Mouse (Mus musculus) hindbrain, embryonic 14.5 days (tissue): ENCODE data around the gene Zkscan16. TPM values are rescaled to one million over a fixed set of nuclear protein-coding genes. Genes with fewer than 3 reads are reported as not detected.

Experiments used
- ATAC-seq: fragments of 200-750 bp; cut with Nextera tagmentation; 2 replicates; pipeline ENCODE4 v1.8.0; 2017; ENCODE audit warnings: moderate number of reproducible peaks, mild to moderate bottlenecking, moderate TSS enrichment, moderate library complexity; ENCODE audit not compliant: low FRiP score
- DNase-seq: peaks from one replicate; pipeline ENCODE4 v3.0.0-alpha.2; 2015; ENCODE audit warnings: low spot score
- H3K27ac ChIP-seq: fragments of 300-500 bp; sonication (generic); 2 replicates; pipeline ENCODE4 v1.5.1; 2014; ENCODE audit warnings: mild to moderate bottlenecking, moderate library complexity
- H3K27me3 ChIP-seq: fragments of 300-500 bp; sonication (generic); 2 replicates; pipeline ENCODE4 v1.6.1; 2014; ENCODE audit warnings: mild to moderate bottlenecking, low read length, mixed read lengths; ENCODE audit not compliant: control insufficient read depth, insufficient read depth
- H3K36me3 ChIP-seq: fragments of 300-500 bp; sonication (generic); replicated peaks from 2 replicates; pipeline ENCODE4 v1.6.1; 2014; ENCODE audit not compliant: control insufficient read depth, insufficient read depth
- H3K4me1 ChIP-seq: fragments of 300-500 bp; sonication (generic); replicated peaks from 2 replicates; pipeline ENCODE4 v1.6.1; 2014; ENCODE audit warnings: antibody characterized with exemption, low read length, mixed read lengths; ENCODE audit not compliant: control insufficient read depth, insufficient read depth
- H3K4me2 ChIP-seq: fragments of 300-500 bp; sonication (generic); replicated peaks from 2 replicates; pipeline ENCODE4 v1.6.1; 2014; ENCODE audit warnings: mild to moderate bottlenecking, moderate library complexity
- H3K4me3 ChIP-seq: fragments of 300-500 bp; sonication (generic); replicated peaks from 2 replicates; pipeline ENCODE4 v1.5.1; 2014; ENCODE audit warnings: mild to moderate bottlenecking, low read length
- H3K9ac ChIP-seq: fragments of 300-500 bp; sonication (generic); 2 replicates; pipeline ENCODE4 v1.6.1; 2014
- H3K9me3 ChIP-seq: fragments of 300-500 bp; sonication (generic); 2 replicates; pipeline ENCODE4 v1.6.1; 2016; ENCODE audit warnings: low read length; ENCODE audit not compliant: control insufficient read depth
- WGBS: fragments of 180-500 bp; shearing (Covaris S2); extraction: QIAGEN DNeasy Blood & Tissue Kit; methylation state at CpG from one replicate; pipeline ENCODE4 v1.1.7; 2014; 5-methylcytosine and 5-hydroxymethylcytosine counted together
- polyA plus RNA-seq: library from polyadenylated mRNA; unstranded; fragments of >200 nt; fragmentation: Nextera tagmentation; extraction: Ambion mirVana; gene quantifications from 2 replicates; pipeline ENCODE4 v1.2.1, GENCODE M21; 2014

The Zkscan16 gene
- polyA plus RNA-seq, 1 experiment from 2014 or later = 2.8 TPM

DNA sequence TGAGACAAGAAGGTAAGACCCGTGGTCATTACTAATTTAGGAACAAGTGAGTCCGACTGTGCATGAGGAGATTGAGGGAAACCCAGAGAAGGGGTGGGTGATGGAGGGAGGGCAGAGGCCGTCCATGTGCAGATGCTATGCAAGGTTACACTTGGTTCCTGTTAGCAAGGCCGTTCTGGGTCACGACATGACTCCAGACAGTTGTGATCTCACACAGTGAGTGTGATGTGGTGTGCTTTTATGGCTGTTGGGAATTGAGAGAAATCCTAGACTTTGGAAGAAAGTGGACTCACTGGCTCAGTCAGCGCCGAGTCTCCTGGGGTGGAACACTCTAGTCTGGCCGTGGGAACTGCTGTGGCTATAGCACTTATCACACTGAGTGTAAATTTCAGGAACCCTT, 62.8 kb downstream of the Zkscan16 start:
- H3K27me3 ChIP-seq = no peaks in the 10 kb centered on the region
- no peak overlapping the region for H3K4me2 ChIP-seq
- H3K4me3 ChIP-seq = no peak overlapping the region
- H3K9me3 ChIP-seq = no peaks in the 10 kb centered on the region
- no peak overlapping the region for H3K27ac ChIP-seq
- no peaks in the 10 kb centered on the region for H3K36me3 ChIP-seq
- DNase-seq = no peak
- WGBS = 71% methylated on average over 8 of the region's 8 CpGs
- no peak for ATAC-seq
- peaks cover 25% of the 10 kb centered on the region for H3K4me1 ChIP-seq
- no peak overlapping the region for H3K9ac ChIP-seq

- ATAC-seq = no peak
- WGBS = 76% methylated on average over 6 of the region's 6 CpGs
These were observed 63.6 kb downstream of the Zkscan16 start for GRCm38 (mm10) chr4:59007016-59007415.

More at GRCm38 (mm10) chr4:59007016-59007415, 63.6 kb downstream of the Zkscan16 start:
- H3K4me2 ChIP-seq = no peak overlapping the region
- no peak overlapping the region for H3K9ac ChIP-seq
- H3K4me1 ChIP-seq = peaks cover 25% of the 10 kb centered on the region
- no peak overlapping the region for H3K4me3 ChIP-seq
- DNase-seq = no peak
- no peaks in the 10 kb centered on the region for H3K9me3 ChIP-seq
- no peak overlapping the region for H3K27ac ChIP-seq
- H3K36me3 ChIP-seq = no peaks in the 10 kb centered on the region
- no peaks in the 10 kb centered on the region for H3K27me3 ChIP-seq

Other genes with a start within 250 kb of the Zkscan16 start
- 0.09 TPM in 1 of 2 replicates, not detected in the other for gene Olfr267, start 155.9 kb upstream of the Zkscan16 start, polyA plus RNA-seq
- 47.8 and 49.3 TPM in 2 replicates for gene Ecpas, start 30.9 kb upstream of the Zkscan16 start, polyA plus RNA-seq
- 4.6 and 4.8 TPM in 2 replicates for gene Ptgr1, start 43.5 kb downstream of the Zkscan16 start, polyA plus RNA-seq
- gene Dnajc25, start 51.4 kb downstream of the Zkscan16 start, polyA plus RNA-seq = 5.2 and 9.6 TPM in 2 replicates
- 6.5 and 8.6 TPM in 2 replicates for gene Gm20503, start 59.6 kb downstream of the Zkscan16 start, polyA plus RNA-seq
- gene Gng10, start 91.5 kb downstream of the Zkscan16 start, polyA plus RNA-seq = 198 and 200 TPM in 2 replicates
- gene AI481877, start 195.4 kb downstream of the Zkscan16 start, polyA plus RNA-seq = not detected in 2 replicates
- 22.5 and 24.7 TPM in 2 replicates for gene Ugcg, start 245.6 kb downstream of the Zkscan16 start, polyA plus RNA-seq